Mouse (Mus musculus): ENCODE results near the gene Aoah.

Aoah gene

GRCm38 (mm10) chr13:20793901-20794300 is at the start of gene Aoah:
TSS of gene Aoah (plus strand) at chr13:20794113.
- no peak for DNase-seq (ENCODE audit: low read depth, low spot score)

GRCm38 (mm10) chr13:20754843-20755242 is 39.1 kb upstream of the Aoah start:
- DNase-seq (ENCODE audit: low read depth, low spot score) = no peak

- DNase-seq (ENCODE audit: low read depth, low spot score) = no peak
These were observed 10.3 kb upstream of the Aoah start for GRCm38 (mm10) chr13:20783648-20784047.

- no peak for DNase-seq (ENCODE audit: low read depth, low spot score)
These were observed 9.9 kb upstream of the Aoah start for GRCm38 (mm10) chr13:20784060-20784459.

GRCm38 (mm10) chr13:20785960-20786359 is 8.0 kb upstream of the Aoah start:
- DNase-seq (ENCODE audit: low read depth, low spot score) = no peak

- DNase-seq (ENCODE audit: low read depth, low spot score) = no peak
These were observed 7.1 kb upstream of the Aoah start for GRCm38 (mm10) chr13:20786825-20787245.

- DNase-seq (ENCODE audit: low read depth, low spot score) = no peak
These were observed 6.0 kb upstream of the Aoah start for GRCm38 (mm10) chr13:20787952-20788351.

- no peak for DNase-seq (ENCODE audit: low read depth, low spot score)
These were observed 2.7 kb downstream of the Aoah start for GRCm38 (mm10) chr13:20796651-20797050.

GRCm38 (mm10) chr13:20798536-20798935 is 4.6 kb downstream of the Aoah start:
- no peak for DNase-seq (ENCODE audit: low read depth, low spot score)

GRCm38 (mm10) chr13:20799772-20800171 is 5.9 kb downstream of the Aoah start:
- DNase-seq (ENCODE audit: low read depth, low spot score) = no peak

- DNase-seq (ENCODE audit: low read depth, low spot score) = no peak
These were observed 6.7 kb downstream of the Aoah start for GRCm38 (mm10) chr13:20800569-20800968.

GRCm38 (mm10) chr13:20811782-20812406 is 18.0 kb downstream of the Aoah start:
- DNase-seq (ENCODE audit: low read depth, low spot score) = no peak

- no peak for DNase-seq (ENCODE audit: low read depth, low spot score)
These were observed 22.5 kb downstream of the Aoah start for GRCm38 (mm10) chr13:20816385-20816784.

GRCm38 (mm10) chr13:20820712-20821328 is 26.9 kb downstream of the Aoah start:
- DNase-seq (ENCODE audit: low read depth, low spot score) = no peak

- no peak for DNase-seq (ENCODE audit: low read depth, low spot score)
These were observed 34.8 kb downstream of the Aoah start for GRCm38 (mm10) chr13:20828728-20829127.

- DNase-seq (ENCODE audit: low read depth, low spot score) = peak; percentile 10
These were observed 35.4 kb downstream of the Aoah start for GRCm38 (mm10) chr13:20829181-20829900.

- no peak for DNase-seq (ENCODE audit: low read depth, low spot score)
These were observed 62.0 kb downstream of the Aoah start for GRCm38 (mm10) chr13:20855893-20856292.

GRCm38 (mm10) chr13:20899372-20899771 is 105.5 kb downstream of the Aoah start:
- no peak for DNase-seq (ENCODE audit: low read depth, low spot score)

- no peak for DNase-seq (ENCODE audit: low read depth, low spot score)
These were observed 106.6 kb downstream of the Aoah start for GRCm38 (mm10) chr13:20900396-20900971.

- DNase-seq (ENCODE audit: low read depth, low spot score) = no peak
These were observed 107.1 kb downstream of the Aoah start for GRCm38 (mm10) chr13:20900972-20901457.

GRCm38 (mm10) chr13:20901634-20902135 is 107.8 kb downstream of the Aoah start:
- DNase-seq (ENCODE audit: low read depth, low spot score) = no peak

GRCm38 (mm10) chr13:20904118-20904517 is 110.2 kb downstream of the Aoah start:
- DNase-seq (ENCODE audit: low read depth, low spot score) = no peak
